Mouse (Mus musculus) heart, embryonic 16.5 days (tissue): ENCODE measurements around the gene Olfr1445. TPM values are rescaled to one million over a fixed set of nuclear protein-coding genes. Genes with fewer than 3 reads are reported as not detected.

ENCODE experiments used
- polyA plus RNA-seq: library from polyadenylated mRNA; unstranded; fragments of >200 nt; fragmentation: Nextera tagmentation; extraction: Ambion mirVana; gene quantifications from 2 replicates; pipeline ENCODE4 v1.2.1, GENCODE M21; 2015

The Olfr1445 gene
- polyA plus RNA-seq, 1 experiment from 2014 or later = not detected

Other genes with a start within 250 kb of the Olfr1445 start
- gene Olfr1442, start 213.4 kb upstream of the Olfr1445 start, polyA plus RNA-seq = not detected in 2 replicates
- not detected in 2 replicates for gene Olfr1443, start 205.7 kb upstream of the Olfr1445 start, polyA plus RNA-seq
- gene Keg1, start 188.1 kb upstream of the Olfr1445 start, polyA plus RNA-seq = not detected in 2 replicates
- gene Cntf, start 118.2 kb upstream of the Olfr1445 start, polyA plus RNA-seq = 1.0 TPM in 2 replicates
- 9.9 and 10.5 TPM in 2 replicates for gene Zfp91, start 87.7 kb upstream of the Olfr1445 start, polyA plus RNA-seq
- gene Lpxn, start 87.7 kb upstream of the Olfr1445 start, polyA plus RNA-seq = 2.5 and 4.9 TPM in 2 replicates
- not detected in 2 replicates for gene Gm5244, start 37.2 kb upstream of the Olfr1445 start, polyA plus RNA-seq
- not detected in 2 replicates for gene Olfr1444, start 26.6 kb upstream of the Olfr1445 start, polyA plus RNA-seq
- not detected in 2 replicates for gene Olfr1446, start 9.7 kb downstream of the Olfr1445 start, polyA plus RNA-seq
- gene Olfr1447, start 19.9 kb downstream of the Olfr1445 start, polyA plus RNA-seq = not detected in 2 replicates
- gene Olfr1448, start 40.6 kb downstream of the Olfr1445 start, polyA plus RNA-seq = not detected in 2 replicates
- gene Olfr1449, start 47.0 kb downstream of the Olfr1445 start, polyA plus RNA-seq = not detected in 2 replicates
- gene Olfr1450, start 66.4 kb downstream of the Olfr1445 start, polyA plus RNA-seq = not detected in 2 replicates
- gene Olfr1451, start 111.2 kb downstream of the Olfr1445 start, polyA plus RNA-seq = not detected in 2 replicates
- gene Olfr1453, start 144.5 kb downstream of the Olfr1445 start, polyA plus RNA-seq = not detected in 2 replicates
- gene Olfr1454, start 176.8 kb downstream of the Olfr1445 start, polyA plus RNA-seq = not detected in 2 replicates
- not detected in 2 replicates for gene Olfr1457, start 214.0 kb downstream of the Olfr1445 start, polyA plus RNA-seq
- gene Olfr1458, start 222.9 kb downstream of the Olfr1445 start, polyA plus RNA-seq = not detected in 2 replicates